Mouse (Mus musculus): Measurements from ENCODE around the gene Wiz.

GRCm38 (mm10) chr17:32312801-32313200 is 76.4 kb downstream of the Wiz start:
- TF ChIP-seq POLR2A (IDR thresholded peaks at IDR 0.05; ENCODE audit: low read depth, low read length) (no peak), CTCF (conservative IDR thresholded peaks at IDR 0.05 in 1 of 2, IDR thresholded peaks at IDR 0.05 in 1 of 2; ENCODE audit: low read depth in 2 of 2, low read length in 2 of 2) (no peak), MEF2A (IDR thresholded peaks at IDR 0.05; ENCODE audit: borderline replicate concordance, low read depth, low read length) (no peak), ZC3H11A (IDR thresholded peaks at IDR 0.05; ENCODE audit: low read depth, low read length) (no peak), ELF1 (IDR thresholded peaks at IDR 0.05; ENCODE audit: low read depth, low read length) (no peak), EP300 (IDR thresholded peaks at IDR 0.05; ENCODE audit: low read length) (no peak), SIN3A (IDR thresholded peaks at IDR 0.05; ENCODE audit: low read length) (no peak), HCFC1 (IDR thresholded peaks at IDR 0.05; ENCODE audit: low read depth, low read length) (no peak)

All from CH12.LX (cell line).